Mouse (Mus musculus) embryonic fibroblast, embryonic 13.5 days (primary cell): ENCODE data around the gene Klf16.

Experiments used
- CTCF ChIP-seq: IDR thresholded peaks from 2 replicates; pipeline ENCODE4 v1.5.1; 2011; ENCODE audit warnings: mild to moderate bottlenecking, control low read depth, low read length, moderate library complexity, borderline replicate concordance; ENCODE audit not compliant: insufficient read depth
- POLR2A ChIP-seq: IDR thresholded peaks from 2 replicates; pipeline ENCODE4 v1.6.1; 2011; ENCODE audit warnings: low read depth, mild to moderate bottlenecking, control low read depth, low read length, moderate library complexity

- no peak for TF ChIP-seq CTCF
- TF ChIP-seq POLR2A, result no peak
These were observed 10.2 kb upstream of the Klf16 start for GRCm38 (mm10) chr10:80587305-80587657.
